Mouse (Mus musculus) heart, postnatal 0 days (tissue): Measurements from ENCODE around the gene Nfix.

Experiments
- CTCF ChIP-seq: IDR thresholded peaks from 2 replicates; pipeline ENCODE4 v1.5.1; 2016; ENCODE audit warnings: antibody characterized with exemption, control low read depth, low read depth
- EP300 ChIP-seq: IDR thresholded peaks from 2 replicates; pipeline ENCODE4 v1.6.1; 2016; ENCODE audit warnings: antibody characterized with exemption, low read depth

GRCm38 (mm10) chr8:84760901-84761300, 39.2 kb downstream of the Nfix start:
- TF ChIP-seq CTCF (no peak), EP300 (no peak)
